Mouse (Mus musculus) Muller cell, postnatal 12 days (primary cell): ENCODE results near the gene Tmem131.

Source experiments
- DNase-seq: peaks from one replicate; pipeline ENCODE4 v3.0.0-alpha.2; 2015; ENCODE audit errors: inconsistent ontology term

Gene Tmem131

DNA sequence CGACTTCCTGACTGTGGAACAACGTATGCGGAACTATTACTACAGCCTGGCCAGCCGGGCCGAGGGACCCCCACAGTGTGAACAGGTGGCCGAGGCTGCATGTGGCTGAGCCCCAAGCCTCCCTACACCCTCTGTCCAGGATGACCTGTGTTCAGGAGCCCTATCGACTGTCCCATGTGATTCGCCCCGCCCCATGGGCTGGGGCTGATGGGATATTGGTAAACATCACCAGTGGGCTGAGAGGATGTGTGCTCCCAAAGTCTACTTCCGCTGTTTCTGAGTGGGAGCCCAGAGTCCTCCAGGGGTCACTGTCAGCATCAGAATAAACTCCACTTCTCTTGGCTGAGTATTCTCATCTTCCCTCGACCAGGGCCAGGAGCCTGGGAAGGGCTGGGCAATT is 161.0 kb downstream of the Tmem131 start:
- DNase-seq, result no peak

DNA sequence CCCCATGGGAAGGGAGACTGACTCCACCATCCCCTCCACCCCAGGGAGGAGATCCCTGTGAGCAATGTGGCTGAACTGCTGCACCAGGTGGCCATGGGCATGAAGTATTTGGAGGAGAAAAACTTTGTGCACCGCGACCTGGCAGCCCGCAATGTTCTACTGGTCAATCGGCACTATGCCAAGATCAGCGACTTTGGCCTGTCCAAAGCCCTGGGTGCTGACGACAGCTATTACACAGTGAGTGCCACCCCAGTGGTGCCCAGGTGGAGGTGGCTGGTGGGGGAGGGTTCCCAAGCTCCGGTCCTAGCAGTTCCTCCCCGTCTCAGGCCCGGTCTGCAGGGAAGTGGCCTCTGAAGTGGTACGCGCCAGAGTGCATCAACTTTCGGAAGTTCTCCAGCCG is 162.7 kb downstream of the Tmem131 start:
- no peak for DNase-seq

DNA sequence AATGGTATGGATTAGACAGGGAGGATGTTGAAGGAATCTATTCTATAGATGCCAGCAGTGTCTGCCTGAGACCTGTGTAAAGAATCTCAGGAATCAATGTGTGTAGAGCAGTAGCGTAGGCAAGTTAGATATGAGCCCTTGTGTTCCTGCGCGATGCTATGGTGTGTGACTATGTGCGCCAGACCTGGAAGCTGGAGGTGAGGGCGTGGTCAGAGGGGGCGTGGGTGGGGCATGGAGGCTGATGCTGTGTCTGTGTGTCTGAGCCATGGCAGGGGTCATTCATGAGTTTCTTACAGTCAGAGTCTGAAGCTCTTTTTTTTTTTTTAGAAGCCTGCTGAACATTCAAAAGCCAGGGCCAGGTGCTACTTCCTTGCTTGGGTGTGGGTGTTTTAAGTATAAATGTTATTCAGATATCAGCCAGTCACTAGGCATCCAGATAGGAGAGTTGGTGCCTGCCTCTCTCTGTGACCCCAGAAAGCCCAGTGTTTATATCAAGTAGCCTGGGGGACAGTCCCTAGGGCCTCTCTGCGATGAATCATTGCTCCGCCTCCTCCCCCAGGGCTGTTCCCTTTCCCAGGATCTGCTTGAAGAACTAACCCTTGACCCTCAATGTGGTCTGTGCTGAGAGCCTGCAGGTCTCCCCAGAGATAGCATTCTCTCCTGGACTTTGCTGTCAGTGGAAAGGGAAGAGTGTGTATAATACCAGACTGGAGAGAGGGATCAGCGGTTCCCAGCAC is 171.1 kb downstream of the Tmem131 start:
- DNase-seq, result no peak

DNA sequence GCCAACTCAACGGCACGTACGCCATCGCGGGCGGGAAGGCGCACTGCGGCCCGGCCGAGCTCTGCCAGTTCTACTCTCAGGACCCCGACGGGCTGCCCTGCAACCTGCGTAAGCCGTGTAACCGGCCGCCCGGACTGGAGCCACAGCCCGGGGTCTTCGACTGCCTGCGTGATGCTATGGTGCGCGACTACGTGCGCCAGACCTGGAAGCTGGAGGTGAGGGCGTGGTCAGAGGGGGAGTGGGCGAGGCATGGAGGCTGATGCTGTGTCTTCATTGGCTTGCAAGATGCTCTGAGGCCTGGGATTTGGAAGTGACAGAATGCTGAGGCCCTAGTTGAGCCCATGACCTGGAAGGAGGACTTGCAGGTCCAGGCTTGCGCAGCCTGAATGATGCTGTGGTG is 172.5 kb downstream of the Tmem131 start:
- no peak for DNase-seq

DNA sequence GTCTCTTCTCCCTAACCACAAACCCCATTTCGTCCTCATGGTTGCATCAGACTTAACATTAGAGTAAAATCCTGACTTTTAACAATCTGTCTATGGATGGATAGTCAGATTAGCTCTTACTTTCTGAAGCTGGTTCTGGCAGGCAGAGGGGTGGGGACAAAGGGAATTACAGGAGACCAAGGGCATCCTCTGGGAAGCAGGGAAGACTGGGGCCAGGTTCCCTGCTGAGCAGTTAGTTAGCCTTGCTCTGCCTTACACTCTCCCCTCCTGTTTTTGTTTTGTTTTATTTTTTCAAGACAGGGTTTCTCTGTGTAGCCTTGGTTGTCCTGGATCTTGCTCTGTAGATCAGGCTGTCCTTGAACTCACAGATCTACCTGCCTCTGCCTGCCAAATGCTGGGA is 173.5 kb downstream of the Tmem131 start:
- DNase-seq, result no peak

DNA sequence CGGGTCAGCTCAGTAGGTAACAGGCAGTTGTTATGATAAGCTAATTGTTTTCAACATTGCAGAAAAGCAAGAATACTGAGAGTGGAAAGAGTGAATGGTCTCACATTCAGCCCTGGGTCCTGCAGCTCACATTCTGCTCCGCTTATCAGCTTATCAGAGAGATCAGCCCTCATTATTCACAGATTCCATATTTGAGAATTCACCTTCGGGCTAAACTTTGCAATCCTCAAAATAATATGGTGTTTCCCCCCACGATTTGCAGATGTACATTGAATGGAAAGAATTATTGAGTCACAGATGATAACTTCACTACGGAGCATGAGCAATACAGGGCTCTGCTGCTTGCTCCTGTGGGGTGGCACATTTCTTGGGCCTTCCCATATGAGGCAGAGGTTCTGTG is 174.7 kb downstream of the Tmem131 start:
- DNase-seq, result no peak

DNA sequence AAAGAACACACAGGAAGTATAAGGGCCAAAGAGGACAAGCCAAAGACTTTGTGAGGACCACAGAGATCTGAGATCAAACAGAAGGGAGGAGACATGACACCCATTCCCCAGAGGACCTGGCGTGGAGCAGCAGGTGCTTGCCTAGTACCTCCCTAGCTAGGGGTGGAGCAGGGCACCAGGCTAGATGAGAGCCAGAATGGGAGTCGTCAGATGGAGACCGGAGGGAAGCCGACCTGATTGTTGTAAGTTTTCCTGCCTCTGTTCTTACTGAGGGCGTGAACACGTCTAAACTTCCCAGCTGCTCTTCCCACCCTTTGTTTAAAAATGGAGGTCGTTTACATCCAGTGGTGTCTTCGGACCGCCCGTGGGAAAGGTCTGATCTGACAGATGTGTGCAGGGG is 176.1 kb downstream of the Tmem131 start:
- no peak for DNase-seq

DNA sequence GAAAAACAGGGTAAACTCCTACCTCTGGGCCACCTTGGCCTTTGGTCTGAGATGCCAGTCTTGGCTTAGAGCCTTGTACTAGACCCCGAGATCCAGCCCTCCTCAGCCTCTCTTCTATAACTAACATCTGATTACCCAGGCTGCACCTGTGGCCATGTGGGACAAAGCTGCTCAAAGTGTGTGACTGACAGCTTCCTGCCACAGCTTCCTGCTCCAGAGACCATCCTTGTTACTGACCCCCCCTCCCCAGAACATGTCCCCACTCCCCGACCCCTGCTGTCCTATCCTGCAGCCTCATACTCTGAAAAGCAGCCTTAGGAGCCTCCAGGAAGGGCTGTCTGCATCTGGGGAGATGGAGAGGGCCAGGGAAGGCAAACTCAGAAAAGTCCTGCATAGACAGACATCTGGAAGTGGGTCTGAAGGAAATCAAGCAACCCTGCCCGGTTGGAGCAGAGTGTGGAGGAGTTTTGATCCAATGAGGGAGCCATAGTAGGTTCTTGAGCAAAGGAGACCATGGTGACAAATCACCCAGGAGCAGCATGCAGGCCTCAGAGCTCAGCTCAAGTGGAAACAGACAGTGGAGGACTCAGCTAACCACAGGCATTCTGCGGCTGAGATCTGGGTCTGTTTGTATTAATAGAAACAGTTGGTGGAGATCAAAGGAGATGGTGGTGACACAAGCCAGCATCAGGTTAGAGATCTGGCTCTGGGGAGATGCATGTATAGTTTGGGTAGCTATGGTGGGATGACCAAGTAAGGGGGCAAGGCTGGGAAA is 176.8 kb downstream of the Tmem131 start:
- peak; percentile 89 for DNase-seq

DNA sequence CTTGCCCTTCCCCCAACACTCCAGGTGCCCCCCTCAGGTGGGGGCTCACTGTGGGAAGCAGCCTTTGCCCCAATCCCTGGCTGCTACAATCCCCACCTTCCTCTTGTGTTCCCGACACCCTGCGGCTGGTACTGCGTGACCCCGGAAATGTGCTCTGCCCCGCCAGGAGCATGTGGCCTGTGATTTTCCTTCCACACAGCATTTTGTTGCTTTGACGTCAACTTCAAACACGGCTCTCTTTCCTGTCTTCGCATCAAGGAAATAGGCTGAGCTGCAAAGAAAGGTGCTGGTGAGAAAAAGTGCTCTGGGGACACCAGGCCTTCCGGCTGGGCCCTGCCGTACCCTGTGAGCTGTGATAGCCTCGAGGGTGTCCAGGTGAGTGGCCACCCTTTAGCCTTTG is 181.9 kb downstream of the Tmem131 start, which contains the start of gene Zap70:
Zap70 (plus strand) TSS at position 231 of the 400 bp plus-strand sequence.
- DNase-seq, result no peak

DNA sequence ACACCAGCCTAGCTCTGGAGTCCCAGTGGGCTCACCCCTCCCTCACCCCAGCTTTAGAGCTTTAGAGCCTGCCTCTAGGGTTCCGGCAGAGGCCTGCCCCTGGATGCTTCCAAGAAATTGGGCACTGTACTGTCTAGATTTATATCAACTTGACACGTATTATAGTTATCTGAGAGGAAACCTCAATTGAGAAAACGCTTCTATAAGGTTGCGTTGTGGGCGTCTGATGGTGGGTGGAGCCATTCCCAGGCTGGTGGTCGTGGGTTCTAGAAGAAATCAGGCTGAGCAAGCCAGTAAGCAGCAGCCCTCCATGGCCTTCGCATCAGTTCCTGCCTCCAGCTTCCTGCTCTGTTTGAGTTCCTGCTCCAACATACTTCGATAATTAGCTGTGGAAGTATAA is 182.4 kb downstream of the Tmem131 start:
- DNase-seq, result no peak

DNA sequence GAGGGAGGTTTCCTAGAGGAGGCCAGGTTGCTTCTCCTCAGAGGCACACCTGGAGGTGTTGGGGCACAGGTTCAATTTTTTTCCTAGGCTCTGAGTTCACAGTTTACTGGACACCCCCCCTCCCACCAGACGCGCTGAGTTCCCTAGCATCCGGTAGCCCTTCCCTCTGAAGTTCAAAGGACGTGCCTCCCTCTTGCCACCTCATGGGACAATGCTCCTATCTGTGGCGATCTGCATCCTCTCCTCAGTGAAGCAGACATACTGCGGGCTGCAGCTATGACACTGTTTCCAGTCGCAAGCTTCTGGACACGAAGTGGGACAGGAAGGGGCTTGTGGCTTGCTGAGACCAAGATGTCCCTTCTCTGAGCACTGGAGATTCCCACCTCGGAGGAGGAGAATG is 183.1 kb downstream of the Tmem131 start:
- no peak for DNase-seq

DNA sequence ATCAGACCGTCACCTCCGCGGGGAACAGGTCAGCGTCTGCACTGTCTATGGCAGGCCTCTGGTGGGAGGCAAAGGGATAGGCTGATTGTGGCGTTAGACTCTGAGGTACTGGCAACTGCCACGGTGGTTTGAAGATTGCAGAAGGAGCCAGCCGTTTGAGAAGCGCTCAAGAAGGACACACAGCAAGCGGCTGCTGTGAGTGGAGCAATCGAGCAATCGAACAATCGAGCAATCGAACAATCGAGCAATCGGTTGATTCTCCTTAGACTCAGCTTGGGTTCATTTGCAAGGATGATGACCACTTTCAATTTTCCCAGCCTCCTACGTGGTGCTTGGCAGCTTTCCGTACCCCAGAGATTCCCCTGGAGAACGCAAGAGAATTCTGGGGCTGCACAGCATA is 184.4 kb downstream of the Tmem131 start:
- DNase-seq, result no peak

DNA sequence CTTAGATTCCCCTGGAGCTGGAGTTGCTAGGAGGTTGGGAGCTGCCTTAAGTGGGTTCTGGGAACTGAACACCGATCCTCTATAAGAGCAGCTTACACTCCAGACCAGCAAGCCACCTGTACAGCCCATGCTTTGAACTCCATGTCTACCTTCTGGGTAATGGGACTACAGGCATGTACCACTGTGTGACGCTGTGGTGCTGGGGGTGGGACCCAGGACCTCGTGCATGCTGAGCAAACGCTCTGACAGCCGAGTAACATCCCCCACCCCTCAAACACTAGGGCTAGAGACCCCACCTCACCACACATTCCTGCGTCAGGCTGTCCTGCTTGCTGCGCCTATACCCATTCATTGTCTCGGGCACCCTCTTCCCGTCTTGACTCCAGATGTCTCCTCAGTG is 184.9 kb downstream of the Tmem131 start:
- DNase-seq, result no peak

DNA sequence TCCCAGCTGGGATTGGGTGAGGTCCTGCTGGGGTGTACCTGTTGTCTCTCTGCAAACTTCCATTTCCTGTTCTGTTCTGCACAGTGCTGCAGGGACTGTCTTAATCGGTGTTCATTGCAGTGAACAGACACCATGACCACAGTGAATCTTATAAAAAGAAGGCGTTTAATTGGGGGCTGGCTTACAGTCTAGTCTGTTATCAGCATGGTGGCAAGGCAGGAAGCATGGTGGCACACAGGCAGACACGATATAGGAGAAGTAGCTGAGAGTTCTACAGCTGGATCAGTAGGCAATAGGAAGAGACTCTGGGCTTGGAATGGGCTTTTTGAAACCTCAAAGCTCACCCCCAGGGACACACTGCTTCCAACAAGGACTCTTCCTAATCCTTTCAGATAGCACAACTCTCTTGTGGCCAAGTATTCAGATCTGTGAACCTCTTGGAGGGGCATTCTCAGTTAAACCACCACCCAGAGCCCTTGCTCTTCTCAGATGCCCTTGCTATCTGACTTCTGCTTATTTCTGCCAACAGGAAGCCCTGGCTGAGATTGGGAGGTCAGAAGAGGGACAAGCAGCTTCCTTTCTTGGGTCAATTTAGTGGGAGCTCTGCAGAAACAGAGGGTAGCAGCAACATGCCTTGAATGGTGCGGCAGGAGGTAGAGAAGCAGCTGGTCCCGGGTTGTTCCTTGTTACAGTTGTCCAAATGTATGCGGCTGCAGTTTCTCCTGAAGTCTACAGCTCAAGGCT is 189.4 kb downstream of the Tmem131 start:
- DNase-seq, result no peak

DNA sequence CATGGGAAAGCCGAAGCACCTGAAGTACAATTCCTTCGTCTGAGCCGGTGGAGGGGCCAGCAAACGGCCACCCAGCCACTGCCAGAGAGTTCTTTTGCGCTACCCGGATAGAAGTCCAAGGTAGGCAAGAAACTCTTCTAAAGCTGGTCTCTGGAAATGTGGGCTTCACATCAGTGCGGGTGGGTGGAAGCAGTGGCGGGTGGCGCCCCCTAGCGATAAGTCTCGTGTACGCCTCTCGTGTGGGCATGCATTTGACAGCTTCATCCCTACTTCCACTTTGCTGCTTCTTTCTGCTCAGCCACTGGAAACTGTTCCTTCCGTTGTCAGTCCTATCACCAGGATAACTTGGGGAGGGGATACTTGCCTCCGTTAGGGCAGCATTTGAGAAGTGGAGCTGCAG is 197.0 kb downstream of the Tmem131 start:
- no peak for DNase-seq

DNA sequence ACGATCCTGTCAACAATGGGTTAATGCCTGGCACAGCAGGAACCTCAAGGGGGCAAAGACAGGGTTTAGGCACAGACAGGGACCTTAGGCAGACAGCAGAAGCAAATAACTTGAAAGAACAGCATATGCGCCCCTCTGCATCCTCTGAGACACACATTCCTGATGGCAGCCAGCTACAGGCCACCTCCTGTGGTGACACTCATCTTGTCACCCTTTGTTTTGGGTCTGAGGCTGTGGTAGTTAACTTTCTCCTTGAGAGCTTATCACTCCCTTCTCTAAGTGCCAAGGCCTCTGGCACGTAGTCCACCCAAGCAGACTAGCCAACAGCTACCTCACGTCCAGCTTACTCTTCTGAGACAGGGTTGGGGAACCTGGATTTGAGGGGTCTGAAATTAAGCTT is 197.8 kb downstream of the Tmem131 start:
- no peak for DNase-seq

DNA sequence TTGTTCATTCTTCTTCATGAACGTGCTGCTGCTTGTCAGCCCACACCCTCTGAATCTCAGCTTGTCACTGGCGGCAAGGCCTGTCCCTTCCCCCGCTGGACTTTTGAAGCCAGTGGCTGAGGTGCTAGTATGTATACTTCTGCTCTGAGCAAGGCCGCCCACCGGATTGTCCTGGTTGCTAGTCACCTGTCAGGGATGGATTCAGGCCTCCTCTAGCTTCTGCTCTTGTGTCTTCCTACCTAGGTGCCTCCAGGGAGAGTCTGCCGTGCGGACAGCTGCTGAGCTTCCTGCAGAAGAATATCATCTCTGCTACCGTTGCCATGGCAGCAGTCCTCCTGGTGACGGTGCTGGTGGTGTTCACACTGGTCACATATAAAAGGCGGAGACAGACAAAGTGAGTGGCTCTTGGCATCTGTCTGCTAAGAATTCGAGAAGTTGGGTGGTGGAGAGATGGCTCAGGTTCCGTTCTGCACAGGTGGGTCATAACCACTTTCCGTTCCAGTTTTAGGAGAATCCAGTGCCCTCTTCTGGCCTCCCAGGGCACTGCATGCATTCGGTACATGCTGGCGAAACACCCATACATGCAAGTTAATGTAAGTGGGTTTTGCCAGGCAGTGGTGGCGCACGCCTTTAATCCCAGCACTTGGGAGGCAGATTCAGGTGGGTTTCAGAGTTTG is 199.1 kb downstream of the Tmem131 start:
- peak; percentile 39 for DNase-seq

DNA sequence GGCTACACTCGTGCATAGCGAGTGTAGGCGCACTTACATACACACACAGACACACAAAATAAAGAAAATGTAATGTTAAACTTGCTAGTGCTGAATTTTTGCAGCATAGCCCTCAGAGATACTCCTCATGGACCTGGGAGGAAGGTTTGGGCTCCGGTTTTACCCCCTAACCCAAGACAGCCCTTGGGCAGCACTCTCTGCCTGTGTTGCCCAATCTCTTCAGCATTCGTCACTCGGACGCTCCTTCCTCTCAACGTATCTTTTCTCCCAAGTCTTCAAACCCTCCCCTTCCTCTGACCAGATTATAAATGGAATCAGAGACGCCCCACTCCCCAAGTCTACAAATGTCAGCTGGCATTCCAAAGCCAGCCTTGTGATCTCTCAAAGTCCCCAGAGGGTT is 200.4 kb downstream of the Tmem131 start:
- DNase-seq, result no peak
